Mouse (Mus musculus): ENCODE results near the gene Brd3. TPM values are rescaled to one million over a fixed set of nuclear protein-coding genes. Genes with fewer than 3 reads are reported as not detected.

Gene Brd3
- total and polyA plus RNA-seq, 3 experiments: 10.7 to 46.9 (median 38.7) TPM

DNA sequence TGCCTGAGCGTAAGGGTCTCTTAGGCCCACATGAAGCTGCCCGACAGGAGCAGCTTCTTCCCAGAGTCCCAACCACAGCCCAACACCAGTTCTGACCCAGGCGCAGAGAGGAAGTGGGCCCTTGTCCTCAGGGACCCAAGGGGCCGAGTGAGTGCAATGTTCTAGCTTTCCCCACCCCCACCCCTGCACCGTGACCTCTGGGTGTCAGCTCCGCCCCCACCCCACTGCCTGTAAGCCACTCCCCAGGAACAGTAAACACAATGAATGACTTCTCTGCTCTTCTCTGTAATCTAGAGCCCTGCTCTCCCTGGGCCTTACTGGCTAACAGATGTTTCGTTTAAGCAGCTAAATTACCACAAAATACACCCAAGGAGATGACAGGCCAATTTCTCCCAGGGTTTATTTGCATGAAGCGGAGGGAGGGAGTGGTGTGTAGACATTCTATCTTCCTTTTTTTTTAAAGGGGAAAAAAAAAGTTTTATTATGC lies 95.7 kb downstream of the Brd3 start:
- peak; percentile 51 for DNase-seq (ENCODE audit: low read depth, low spot score)
- no peaks in the 10 kb centered on the region for H3K79me2 ChIP-seq (ENCODE audit: control insufficient read depth, insufficient read depth, low read length, poor library complexity)
- peaks cover 0 to 7% of the 10 kb centered on the region in 2 experiments; a peak in 3 of 4 replicates for H3K4me1 ChIP-seq (ENCODE audit: control insufficient read depth in 1 of 2, insufficient read depth in 2 of 2, low read length in 2 of 2)
- no peak overlapping the region for H3K9ac ChIP-seq (ENCODE audit: control insufficient read depth, low read depth, low read length, poor library complexity, severe bottlenecking)
- peak; percentile 86 for TF ChIP-seq ZNF384 (IDR thresholded peaks at IDR 0.05; ENCODE audit: low read depth, low read length)
- TF ChIP-seq ETS1 (IDR thresholded peaks at IDR 0.05; ENCODE audit: low read depth, low read length): 0 out of 2 replicates have a peak, but pooled peaks have one; percentile 23
- TF ChIP-seq MYC (IDR thresholded peaks at IDR 0.05; ENCODE audit: low read depth, low read length): no peak
- H3K27ac ChIP-seq (ENCODE audit: control insufficient read depth, low read depth, low read length): no peak overlapping the region
- H3K9me3 ChIP-seq (replicated peaks; ENCODE audit: insufficient read depth, low read length): no peaks in the 10 kb centered on the region
- no peaks in the 10 kb centered on the region for H3K27me3 ChIP-seq (ENCODE audit: control insufficient read depth in 1 of 2, insufficient read depth in 2 of 2, low read length in 2 of 2)
- H3K36me3 ChIP-seq (ENCODE audit: control insufficient read depth in 1 of 2, insufficient read depth in 2 of 2, low read length in 2 of 2): no peaks in the 10 kb centered on the region
- H3K4me3 ChIP-seq (ENCODE audit: control insufficient read depth in 1 of 2, insufficient read depth in 1 of 2, low read depth in 2 of 2, low read length in 2 of 2): no peak overlapping the region

DNA sequence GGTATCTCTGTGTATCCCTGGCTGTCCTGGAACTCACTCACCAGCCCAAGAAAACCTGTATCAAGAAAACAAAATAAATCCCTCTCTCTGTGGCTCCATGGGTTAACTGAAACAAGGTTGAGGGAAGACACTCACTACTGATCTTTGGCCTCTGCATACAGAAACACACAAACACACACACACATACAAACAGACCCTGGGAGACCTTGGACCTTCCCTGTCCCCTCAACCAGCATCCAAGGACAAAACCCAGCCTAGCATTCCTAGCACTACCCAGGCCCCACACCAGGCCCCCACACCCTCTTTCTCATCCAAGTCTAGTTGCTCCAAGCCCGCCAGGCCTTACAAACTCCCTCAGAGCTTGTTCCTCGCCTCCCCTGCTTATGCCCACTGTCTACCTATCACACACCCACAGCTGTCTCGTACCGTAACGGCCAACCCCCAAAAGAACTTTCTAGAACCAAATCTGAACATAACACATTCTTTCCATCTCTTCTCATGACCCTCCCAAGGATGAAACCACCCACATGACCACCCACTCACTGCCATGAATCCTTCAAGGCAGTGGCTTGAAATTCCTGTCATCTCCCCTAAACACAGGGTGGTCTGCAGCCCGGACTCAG lies 96.8 kb downstream of the Brd3 start:
- DNase-seq (ENCODE audit: low read depth, low spot score): no peak
- no peaks in the 10 kb centered on the region for H3K36me3 ChIP-seq (ENCODE audit: control insufficient read depth in 1 of 2, insufficient read depth in 2 of 2, low read length in 2 of 2)
- no peaks in the 10 kb centered on the region for H3K27me3 ChIP-seq (ENCODE audit: control insufficient read depth in 1 of 2, insufficient read depth in 2 of 2, low read length in 2 of 2)
- no peak overlapping the region for H3K4me3 ChIP-seq (ENCODE audit: control insufficient read depth in 1 of 2, insufficient read depth in 1 of 2, low read depth in 2 of 2, low read length in 2 of 2)
- H3K4me1 ChIP-seq (ENCODE audit: control insufficient read depth in 1 of 2, insufficient read depth in 2 of 2, low read length in 2 of 2): peaks cover 0 to 7% of the 10 kb centered on the region in 2 experiments; a peak in 3 of 4 replicates
- no peaks in the 10 kb centered on the region for H3K79me2 ChIP-seq (ENCODE audit: control insufficient read depth, insufficient read depth, low read length, poor library complexity)
- H3K9me3 ChIP-seq (replicated peaks; ENCODE audit: insufficient read depth, low read length): no peaks in the 10 kb centered on the region
- H3K27ac ChIP-seq (ENCODE audit: control insufficient read depth, low read depth, low read length): no peak overlapping the region
- TF ChIP-seq BHLHE40 (IDR thresholded peaks at IDR 0.05; ENCODE audit: borderline replicate concordance, low read depth, low read length) (no peak), TBP (IDR thresholded peaks at IDR 0.05; ENCODE audit: low read depth, low read length) (no peak), MXI1 (IDR thresholded peaks at IDR 0.05; ENCODE audit: low read depth, low read length) (no peak), MYB (IDR thresholded peaks at IDR 0.05; ENCODE audit: low read depth, low read length) (no peak), CTCF (IDR thresholded peaks at IDR 0.05 in 2 of 3, conservative IDR thresholded peaks at IDR 0.05 in 1 of 3; ENCODE audit: control insufficient read depth in 1 of 3, insufficient read depth in 1 of 3, low read depth in 2 of 3, low read length in 3 of 3, poor library complexity in 1 of 3, severe bottlenecking in 1 of 3) (no peak), CHD2 (IDR thresholded peaks at IDR 0.05; ENCODE audit: low read length) (no peak), UBTF (IDR thresholded peaks at IDR 0.05; ENCODE audit: borderline replicate concordance, insufficient read depth, low read depth, low read length) (no peak), RCOR1 (IDR thresholded peaks at IDR 0.05; ENCODE audit: low read depth, low read length) (no peak), GABPA (IDR thresholded peaks at IDR 0.05; ENCODE audit: low read depth, low read length) (no peak), ETS1 (IDR thresholded peaks at IDR 0.05; ENCODE audit: low read depth, low read length) (no peak), ZC3H11A (IDR thresholded peaks at IDR 0.05; ENCODE audit: low read depth, low read length) (no peak), USF2 (IDR thresholded peaks at IDR 0.05; ENCODE audit: borderline replicate concordance in 1 of 2, insufficient read depth in 1 of 2, low read depth in 1 of 2, low read length in 2 of 2) (no peak), SMC3 (IDR thresholded peaks at IDR 0.05; ENCODE audit: low read depth, low read length) (no peak), MEF2A (IDR thresholded peaks at IDR 0.05; ENCODE audit: extremely low read depth, insufficient replicate concordance, low read depth, low read length, poor library complexity, severe bottlenecking) (no peak), USF1 (IDR thresholded peaks at IDR 0.05; ENCODE audit: low read depth, low read length) (no peak), CHD1 (IDR thresholded peaks at IDR 0.05; ENCODE audit: low read depth, low read length) (no peak), GATA1 (IDR thresholded peaks at IDR 0.05; ENCODE audit: low read depth, low read length) (no peak), TAL1 (IDR thresholded peaks at IDR 0.05; ENCODE audit: low read length) (no peak)
- no peak overlapping the region for H3K9ac ChIP-seq (ENCODE audit: control insufficient read depth, low read depth, low read length, poor library complexity, severe bottlenecking)

All from MEL (cell line).